In genomic region chr4:57958098-57958497, GRCm38 (mm10) we compare ENCODE assay signal across 14 mouse cellular contexts. TPM values are rescaled to one million over a fixed set of nuclear protein-coding genes. Genes with fewer than 3 reads are reported as not detected.
A peak's percentile ranks its signal among the peaks of the same experiment; 100 is the strongest.
DNase-seq lines count a peak whose midpoint lies in the region; ATAC-seq lines count a peak whose summit lies in the region.
"Had no signal": no experiment of that assay in that cellular context is flagged by ENCODE, and none has a peak within 500 bp of the region (broad histone marks: within the 10 kb centered on the region; RNA-seq: fewer than 3 reads in every experiment).

No protein-coding gene starts in this region.

- DNase-seq in CD4-positive, CD25-positive, alpha-beta regulatory T cell, adult 2 months (ENCODE audit: low read depth, low spot score), result peak; percentile 28
- DNase-seq in liver, result no peak
- peak; percentile 61 for DNase-seq in thymus, postnatal 25 days
- DNase-seq in testis, postnatal 10 days (ENCODE audit: low spot score), result no peak
- DNase-seq in left cerebral cortex, adult 11 months (ENCODE audit: low spot score), result no peak
- DNase-seq: adrenal gland, postnatal 25 days had no signal

- H3K4me2 ChIP-seq in liver, embryonic 12.5 days, result peak overlapping the region; percentile 87; the same call in 1 of the 2 replicates

- no peaks in the 10 kb centered on the region for H3K27me3 ChIP-seq in liver, embryonic 12.5 days (replicated peaks)
- H3K27me3 ChIP-seq: embryonic facial prominence, embryonic 15.5 days had no signal

- ATAC-seq in CD4-positive, CD25-positive, alpha-beta regulatory T cell, adult 4 months, result no peak
- no peak for ATAC-seq in liver, embryonic 12.5 days

- H3K79me2 ChIP-seq in macrophage (ENCODE audit: inconsistent target), result peaks cover 29% of the 10 kb centered on the region

- H3K4me3 ChIP-seq in liver, embryonic 12.5 days, result no peak overlapping the region
- H3K4me3 ChIP-seq in macrophage (ENCODE audit: inconsistent target), result no peak overlapping the region
- H3K4me3 ChIP-seq: embryonic facial prominence, embryonic 15.5 days had no signal

- peaks cover 42% of the 10 kb centered on the region for H3K4me1 ChIP-seq in liver, embryonic 12.5 days

- 77% methylated on average over 9 of the region's 9 CpGs for WGBS in liver, embryonic 12.5 days (ENCODE audit: insufficient replicate concordance)
- 22% methylated on average over 9 of the region's 9 CpGs for WGBS in macrophage (ENCODE audit: missing documents)

- H3K9me3 ChIP-seq in liver, embryonic 12.5 days (replicated peaks), result no peaks in the 10 kb centered on the region
- H3K9me3 ChIP-seq: embryonic facial prominence, embryonic 15.5 days; hindbrain, embryonic 10.5 days had no signal

- H3K36me3 ChIP-seq in liver, embryonic 12.5 days, result peaks cover 14% of the 10 kb centered on the region
- no peaks in the 10 kb centered on the region for H3K36me3 ChIP-seq in macrophage (ENCODE audit: inconsistent target)
- H3K36me3 ChIP-seq: embryonic facial prominence, embryonic 15.5 days had no signal

- H3K9ac ChIP-seq in liver, embryonic 12.5 days, result no peak overlapping the region
- H3K9ac ChIP-seq: embryonic facial prominence, embryonic 15.5 days had no signal

- H3K27ac ChIP-seq in liver, embryonic 12.5 days, result no peak overlapping the region
- peak overlapping the region; percentile 97 for H3K27ac ChIP-seq in macrophage
- H3K27ac ChIP-seq: embryonic facial prominence, embryonic 15.5 days had no signal

RNA-seq across cellular contexts. Expression of gene Txn1, which starts 1.9 kb away (rescaled TPM):
- 100 to 1,000 TPM in 1 of 2 experiments, 10 to 100 TPM in 1; 96.6 to 129 TPM for polyA plus RNA-seq in CD4-positive, CD25-positive, alpha-beta regulatory T cell, adult 4 months (2017; shearing (Covaris generic))
- 278 and 288 TPM in 2 replicates for polyA plus RNA-seq in liver, embryonic 12.5 days (2016; fragmentation: Nextera tagmentation; extraction: Ambion mirVana)
- total RNA-seq in macrophage (2018; cell fraction: chromatin; rRNA removed), result 10 to 100 TPM in 25 of 26 experiments, 1 to 10 TPM in 1; 8.4 to 52.5 (median 27.3) TPM
- 100 to 1,000 TPM; 190 to 516 (median 338) TPM for total RNA-seq in macrophage (2018; cell fraction: cytosol; rRNA removed)
- 100 to 1,000 TPM in 13 of 26 experiments, 10 to 100 TPM in 13; 26.1 to 225 (median 97.9) TPM for total RNA-seq in macrophage (2018; cell fraction: nucleus; rRNA removed)
- polyA plus RNA-seq in macrophage (2018), result 110 to 313 TPM (median 221 TPM) in 3 replicates

RNA-seq across cellular contexts. Expression of gene D630039A03Rik, which starts 42.0 kb away (rescaled TPM):
- polyA plus RNA-seq in CD4-positive, CD25-positive, alpha-beta regulatory T cell, adult 4 months (2017; shearing (Covaris generic)), result 10 to 100 TPM in 1 of 2 experiments, 1 to 10 TPM in 1; 9.2 to 13.9 TPM
- 0.39 and 0.51 TPM in 2 replicates for polyA plus RNA-seq in liver, embryonic 12.5 days (2016; fragmentation: Nextera tagmentation; extraction: Ambion mirVana)
- total RNA-seq in macrophage (2018; cell fraction: chromatin; rRNA removed), result not detected
- total RNA-seq in macrophage (2018; cell fraction: cytosol; rRNA removed), result not detected
- not detected for total RNA-seq in macrophage (2018; cell fraction: nucleus; rRNA removed)
- polyA plus RNA-seq in macrophage (2018), result not detected in 3 replicates
- total RNA-seq: left cerebral cortex, postnatal 4 days had no signal

RNA-seq across cellular contexts. Expression of gene Txndc8, which starts 50.8 kb away (rescaled TPM):
- polyA plus RNA-seq in CD4-positive, CD25-positive, alpha-beta regulatory T cell, adult 4 months (2017; shearing (Covaris generic)), result not detected
- polyA plus RNA-seq in liver, embryonic 12.5 days (2016; fragmentation: Nextera tagmentation; extraction: Ambion mirVana), result not detected in 2 replicates
- not detected for total RNA-seq in macrophage (2018; cell fraction: chromatin; rRNA removed)
- not detected for total RNA-seq in macrophage (2018; cell fraction: cytosol; rRNA removed)
- total RNA-seq in macrophage (2018; cell fraction: nucleus; rRNA removed), result not detected
- polyA plus RNA-seq in macrophage (2018), result not detected in 3 replicates
- total RNA-seq: adrenal gland, postnatal 25 days; heart, adult 8-10 months; left cerebral cortex, postnatal 4 days had no signal
- polyA plus RNA-seq: embryonic facial prominence, embryonic 15.5 days; hindbrain, embryonic 10.5 days; large intestine, adult 2 months had no signal

Comparison
In these comparisons a context has a peak if more than half of its experiments do, and no peak if none do; other contexts are left out.
1. DNase-seq: peak in CD4-positive, CD25-positive, alpha-beta regulatory T cell, adult 2 months (single experiment) and thymus, postnatal 25 days (single experiment); none in liver (single experiment), testis, postnatal 10 days (single experiment) and left cerebral cortex, adult 11 months (single experiment).